ENCODE assay signal across 20 mouse cellular contexts in genomic region chr16:95243401-95243800, GRCm38 (mm10).
"Had no signal": no experiment of that assay in that cellular context is flagged by ENCODE, and none has a peak within 500 bp of the region (broad histone marks: within the 10 kb centered on the region; RNA-seq: fewer than 3 reads in every experiment).

No protein-coding gene starts in this region.

- H3K27me3 ChIP-seq: forebrain, embryonic 15.5 days; heart, embryonic 13.5 days; heart, embryonic 15.5 days; hindbrain, embryonic 13.5 days; hindbrain, embryonic 15.5 days; limb, embryonic 13.5 days; limb, embryonic 15.5 days; liver, embryonic 12.5 days had no signal

- H3K36me3 ChIP-seq: forebrain, embryonic 15.5 days; heart, embryonic 10.5 days; heart, embryonic 13.5 days; heart, embryonic 15.5 days; hindbrain, embryonic 13.5 days; hindbrain, embryonic 15.5 days; limb, embryonic 13.5 days; limb, embryonic 15.5 days; liver, embryonic 12.5 days had no signal

- H3K27ac ChIP-seq: forebrain, embryonic 15.5 days; heart, embryonic 10.5 days; heart, embryonic 15.5 days; hindbrain, embryonic 13.5 days; hindbrain, embryonic 15.5 days; hindbrain, postnatal 0 days; limb, embryonic 13.5 days; limb, embryonic 15.5 days; liver, embryonic 12.5 days; liver, embryonic 14.5 days had no signal

- H3K4me1 ChIP-seq: hindbrain, embryonic 13.5 days; hindbrain, embryonic 15.5 days had no signal

- H3K9me3 ChIP-seq: forebrain, embryonic 15.5 days; heart, embryonic 10.5 days; heart, embryonic 13.5 days; heart, embryonic 15.5 days; hindbrain, embryonic 13.5 days; hindbrain, embryonic 15.5 days; limb, embryonic 13.5 days; limb, embryonic 15.5 days; liver, embryonic 12.5 days had no signal

- DNase-seq: forebrain, postnatal 0 days; gastrocnemius, postnatal 14 days; gastrocnemius, postnatal 36 days; heart, adult 18-20 months; kidney, adult 11 months; layer of hippocampus, adult 9-11 months; layer of hippocampus, postnatal 36 days; left cerebral cortex, postnatal 4 days had no signal

- H3K4me2 ChIP-seq: forebrain, embryonic 15.5 days; heart, embryonic 13.5 days; heart, embryonic 15.5 days; hindbrain, embryonic 13.5 days; hindbrain, embryonic 15.5 days; limb, embryonic 13.5 days; limb, embryonic 15.5 days; liver, embryonic 12.5 days had no signal

- H3K4me3 ChIP-seq: forebrain, embryonic 15.5 days; heart, embryonic 10.5 days; heart, embryonic 13.5 days; heart, embryonic 15.5 days; hindbrain, embryonic 13.5 days; hindbrain, embryonic 15.5 days; limb, embryonic 13.5 days; limb, embryonic 15.5 days; liver, embryonic 12.5 days had no signal

- ATAC-seq: forebrain, embryonic 15.5 days; forebrain, postnatal 0 days; hindbrain, postnatal 0 days; intestine, embryonic 16.5 days; liver, embryonic 12.5 days had no signal

- H3K9ac ChIP-seq: forebrain, embryonic 15.5 days; forebrain, postnatal 0 days; heart, embryonic 13.5 days; heart, embryonic 15.5 days; hindbrain, embryonic 13.5 days; hindbrain, embryonic 15.5 days; limb, embryonic 13.5 days; limb, embryonic 15.5 days; liver, embryonic 12.5 days; liver, embryonic 14.5 days had no signal
